Mouse (Mus musculus): ENCODE results near the gene Mlana. TPM values are rescaled to one million over a fixed set of nuclear protein-coding genes. Genes with fewer than 3 reads are reported as not detected.

The Mlana gene
- polyA plus RNA-seq, 1 experiment from 2014 or later, result 0.30 TPM

- Histone ChIP-seq H3K4me3 (ENCODE audit: low read depth, low read length) (peak overlapping the region; percentile 18; the same call in 1 of the 2 replicates), H3K36me3 (ENCODE audit: control insufficient read depth, insufficient read depth, low read length) (no peaks in the 10 kb centered on the region), H3K4me1 (ENCODE audit: control insufficient read depth, insufficient read depth, low read length) (no peaks in the 10 kb centered on the region), H3K27ac (ENCODE audit: low read depth, low read length) (no peak overlapping the region), H3K27me3 (ENCODE audit: control insufficient read depth, insufficient read depth, low read length) (no peaks in the 10 kb centered on the region), H3K9ac (ENCODE audit: low read depth, low read length) (no peak overlapping the region; the same call in 1 of the 2 replicates), H3K4me2 (peak overlapping the region; percentile 47), H3K9me3 (replicated peaks; ENCODE audit: control insufficient read depth, low read length) (no peaks in the 10 kb centered on the region)
- no peak for ATAC-seq (replicated peaks; ENCODE audit: insufficient number of reproducible peaks, low FRiP score, low TSS enrichment)
- 55% methylated on average over 14 of the region's 14 CpGs for WGBS (ENCODE audit: insufficient replicate concordance)
Observed at GRCm38 (mm10) chr19:29708003-29708402, 10.4 kb downstream of the Mlana start.

DNA sequence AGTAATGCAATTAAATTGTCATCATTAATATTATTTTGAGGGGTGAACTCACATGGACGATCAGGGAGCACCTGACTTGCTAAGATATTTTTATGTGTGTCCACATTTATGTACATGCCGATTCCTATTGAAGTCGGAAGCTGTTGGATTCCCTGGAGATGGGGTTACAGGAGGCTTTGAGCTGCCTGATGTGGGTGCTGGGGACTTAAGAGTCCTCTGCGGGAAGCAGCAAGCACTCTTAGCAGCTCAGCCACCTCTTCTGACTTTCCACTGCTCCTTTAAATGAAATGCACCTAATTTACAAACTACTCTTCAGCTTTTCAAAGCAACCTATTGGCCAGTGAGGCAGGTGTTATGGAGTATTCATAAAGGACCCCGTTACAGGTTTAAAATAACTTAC is 10.8 kb downstream of the Mlana start:
- H3K4me3 ChIP-seq (ENCODE audit: low read depth, low read length), result no peak overlapping the region
- H3K4me2 ChIP-seq, result peak overlapping the region; percentile 47; the same call in 1 of the 2 replicates
- no peak overlapping the region for H3K9ac ChIP-seq (ENCODE audit: low read depth, low read length)
- no peak for ATAC-seq (replicated peaks; ENCODE audit: insufficient number of reproducible peaks, low FRiP score, low TSS enrichment)
- no peaks in the 10 kb centered on the region for H3K4me1 ChIP-seq (ENCODE audit: control insufficient read depth, insufficient read depth, low read length)
- no peaks in the 10 kb centered on the region for H3K9me3 ChIP-seq (replicated peaks; ENCODE audit: control insufficient read depth, low read length)
- H3K27ac ChIP-seq (ENCODE audit: low read depth, low read length), result no peak overlapping the region
- H3K27me3 ChIP-seq (ENCODE audit: control insufficient read depth, insufficient read depth, low read length), result no peaks in the 10 kb centered on the region
- H3K36me3 ChIP-seq (ENCODE audit: control insufficient read depth, insufficient read depth, low read length), result no peaks in the 10 kb centered on the region
- WGBS (ENCODE audit: insufficient replicate concordance), result 68% methylated on average over 5 of the region's 5 CpGs

GRCm38 (mm10) chr19:29709461-29709860 is 11.8 kb downstream of the Mlana start:
- 82% methylated on average over 3 of the region's 3 CpGs for WGBS (ENCODE audit: insufficient replicate concordance)
- H3K4me1 ChIP-seq (ENCODE audit: control insufficient read depth, insufficient read depth, low read length), result no peaks in the 10 kb centered on the region
- no peak overlapping the region for H3K9ac ChIP-seq (ENCODE audit: low read depth, low read length)
- H3K9me3 ChIP-seq (replicated peaks; ENCODE audit: control insufficient read depth, low read length), result no peaks in the 10 kb centered on the region
- no peak overlapping the region for H3K4me2 ChIP-seq
- no peak for ATAC-seq (replicated peaks; ENCODE audit: insufficient number of reproducible peaks, low FRiP score, low TSS enrichment)
- no peaks in the 10 kb centered on the region for H3K27me3 ChIP-seq (ENCODE audit: control insufficient read depth, insufficient read depth, low read length)
- H3K27ac ChIP-seq (ENCODE audit: low read depth, low read length), result no peak overlapping the region
- H3K36me3 ChIP-seq (ENCODE audit: control insufficient read depth, insufficient read depth, low read length), result no peaks in the 10 kb centered on the region
- H3K4me3 ChIP-seq (ENCODE audit: low read depth, low read length), result no peak overlapping the region

- WGBS (ENCODE audit: insufficient replicate concordance), result 81% methylated on average over 4 of the region's 4 CpGs
- no peak overlapping the region for H3K4me2 ChIP-seq
- H3K4me3 ChIP-seq (ENCODE audit: low read depth, low read length), result no peak overlapping the region
- no peaks in the 10 kb centered on the region for H3K9me3 ChIP-seq (replicated peaks; ENCODE audit: control insufficient read depth, low read length)
- no peak overlapping the region for H3K27ac ChIP-seq (ENCODE audit: low read depth, low read length)
- no peaks in the 10 kb centered on the region for H3K27me3 ChIP-seq (ENCODE audit: control insufficient read depth, insufficient read depth, low read length)
- H3K36me3 ChIP-seq (ENCODE audit: control insufficient read depth, insufficient read depth, low read length), result peaks cover 7% of the 10 kb centered on the region
- H3K4me1 ChIP-seq (ENCODE audit: control insufficient read depth, insufficient read depth, low read length), result no peaks in the 10 kb centered on the region
- H3K9ac ChIP-seq (ENCODE audit: low read depth, low read length), result no peak overlapping the region
- no peak for ATAC-seq (replicated peaks; ENCODE audit: insufficient number of reproducible peaks, low FRiP score, low TSS enrichment)
Observed at GRCm38 (mm10) chr19:29713451-29713850, 15.8 kb downstream of the Mlana start.

DNA sequence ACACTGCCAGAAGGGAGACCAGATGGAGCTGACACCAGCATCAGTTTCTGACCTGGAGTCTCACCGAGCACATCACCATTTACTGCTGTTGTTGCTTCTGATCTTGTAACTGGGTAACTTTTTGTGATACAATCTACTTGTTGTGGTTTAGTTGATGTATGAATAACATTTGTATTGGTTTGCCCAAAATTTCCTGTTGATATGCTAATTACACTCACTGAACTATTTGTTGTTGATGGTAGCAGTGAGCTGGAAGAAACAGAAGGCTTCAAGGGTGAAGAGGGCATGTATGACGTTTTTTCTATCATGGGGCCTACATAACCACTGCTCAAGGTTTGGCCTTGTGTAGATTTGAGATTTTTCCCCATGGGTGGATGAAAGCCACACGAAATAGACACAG is 20.2 kb downstream of the Mlana start:
- H3K9me3 ChIP-seq (replicated peaks; ENCODE audit: control insufficient read depth, low read length), result no peaks in the 10 kb centered on the region
- no peak overlapping the region for H3K9ac ChIP-seq (ENCODE audit: low read depth, low read length)
- no peaks in the 10 kb centered on the region for H3K4me1 ChIP-seq (ENCODE audit: control insufficient read depth, insufficient read depth, low read length)
- WGBS (ENCODE audit: insufficient replicate concordance), result 89% methylated on average over 3 of the region's 3 CpGs
- H3K27ac ChIP-seq (ENCODE audit: low read depth, low read length), result no peak overlapping the region
- no peaks in the 10 kb centered on the region for H3K27me3 ChIP-seq (ENCODE audit: control insufficient read depth, insufficient read depth, low read length)
- H3K4me2 ChIP-seq, result no peak overlapping the region
- ATAC-seq (replicated peaks; ENCODE audit: insufficient number of reproducible peaks, low FRiP score, low TSS enrichment), result no peak
- no peak overlapping the region for H3K4me3 ChIP-seq (ENCODE audit: low read depth, low read length)
- peaks cover 16% of the 10 kb centered on the region for H3K36me3 ChIP-seq (ENCODE audit: control insufficient read depth, insufficient read depth, low read length)

DNA sequence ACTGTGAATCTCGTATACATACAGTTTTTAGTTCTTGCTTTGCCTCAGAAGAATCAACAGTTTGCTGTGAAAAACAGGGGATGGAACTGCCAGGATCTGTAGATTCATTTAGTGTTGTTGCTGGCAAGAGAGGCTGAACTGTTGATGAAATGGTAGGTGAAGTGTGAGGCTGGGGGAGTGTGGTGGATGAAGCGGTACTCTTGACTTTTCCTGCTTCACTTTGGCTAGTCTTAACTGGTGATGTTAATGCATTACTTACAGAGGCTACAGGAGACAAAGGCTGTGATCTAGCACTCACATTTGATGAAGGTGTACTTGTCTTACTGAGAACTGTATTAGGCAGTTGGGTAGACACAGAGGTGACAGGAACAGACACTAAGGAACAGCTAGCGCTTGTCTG is 20.9 kb downstream of the Mlana start:
- H3K27me3 ChIP-seq (ENCODE audit: control insufficient read depth, insufficient read depth, low read length), result no peaks in the 10 kb centered on the region
- no peak overlapping the region for H3K9ac ChIP-seq (ENCODE audit: low read depth, low read length)
- 95% methylated on average over 3 of the region's 3 CpGs for WGBS (ENCODE audit: insufficient replicate concordance)
- no peak overlapping the region for H3K27ac ChIP-seq (ENCODE audit: low read depth, low read length)
- peaks cover 16% of the 10 kb centered on the region for H3K36me3 ChIP-seq (ENCODE audit: control insufficient read depth, insufficient read depth, low read length)
- H3K4me2 ChIP-seq, result no peak overlapping the region
- ATAC-seq (replicated peaks; ENCODE audit: insufficient number of reproducible peaks, low FRiP score, low TSS enrichment), result no peak
- H3K9me3 ChIP-seq (replicated peaks; ENCODE audit: control insufficient read depth, low read length), result no peaks in the 10 kb centered on the region
- no peak overlapping the region for H3K4me3 ChIP-seq (ENCODE audit: low read depth, low read length)
- no peaks in the 10 kb centered on the region for H3K4me1 ChIP-seq (ENCODE audit: control insufficient read depth, insufficient read depth, low read length)

DNA sequence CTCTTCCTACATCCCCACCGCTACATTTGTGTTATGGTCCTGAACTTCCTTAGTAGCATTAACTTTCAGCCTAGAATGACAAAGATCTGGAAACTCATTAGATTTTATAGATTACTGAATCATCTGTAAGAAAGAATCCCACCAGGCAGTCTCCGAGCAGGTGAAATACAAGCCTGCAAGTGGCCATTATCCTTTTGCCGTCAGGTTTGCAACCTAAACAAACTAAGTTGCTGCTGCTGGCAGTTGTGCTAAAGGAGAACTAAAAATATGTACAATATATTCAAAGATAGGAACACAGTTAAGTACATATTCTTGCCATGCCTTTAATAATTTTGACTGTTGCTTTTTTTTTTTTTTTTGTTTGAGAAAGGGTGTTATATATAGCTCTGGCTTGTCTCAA is 37.8 kb downstream of the Mlana start:
- no peak for ATAC-seq (replicated peaks; ENCODE audit: insufficient number of reproducible peaks, low FRiP score, low TSS enrichment)
- Histone ChIP-seq H3K27ac (ENCODE audit: low read depth, low read length) (no peak overlapping the region), H3K9ac (ENCODE audit: low read depth, low read length) (no peak overlapping the region), H3K4me3 (ENCODE audit: low read depth, low read length) (no peak overlapping the region), H3K9me3 (replicated peaks; ENCODE audit: control insufficient read depth, low read length) (no peaks in the 10 kb centered on the region), H3K4me1 (ENCODE audit: control insufficient read depth, insufficient read depth, low read length) (no peaks in the 10 kb centered on the region), H3K27me3 (ENCODE audit: control insufficient read depth, insufficient read depth, low read length) (no peaks in the 10 kb centered on the region), H3K4me2 (no peak overlapping the region), H3K36me3 (ENCODE audit: control insufficient read depth, insufficient read depth, low read length) (no peaks in the 10 kb centered on the region)
- WGBS (ENCODE audit: insufficient replicate concordance), result 82% methylated on average over 3 of the region's 3 CpGs

DNA sequence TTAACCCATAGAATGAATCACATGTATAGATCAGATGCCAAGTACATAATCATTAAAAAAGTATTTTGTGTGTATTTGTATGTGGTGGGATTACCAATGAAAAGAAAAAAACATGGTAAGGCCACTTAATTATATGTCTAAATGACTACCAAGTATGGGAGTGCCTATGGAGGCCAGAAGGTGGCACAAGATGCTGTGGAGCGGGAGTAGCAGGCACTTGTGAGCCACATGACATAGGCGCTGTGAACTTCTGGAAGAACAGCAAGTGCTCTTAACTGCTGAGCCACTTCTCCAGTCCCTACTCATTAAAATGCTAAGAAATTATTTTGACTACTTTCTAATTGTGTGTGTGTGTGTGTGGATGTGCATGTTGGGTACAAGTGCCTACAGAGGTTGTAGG is 42.0 kb downstream of the Mlana start:
- no peak for ATAC-seq (replicated peaks; ENCODE audit: insufficient number of reproducible peaks, low FRiP score, low TSS enrichment)
- no peak overlapping the region for H3K4me3 ChIP-seq (ENCODE audit: low read depth, low read length)
- no peaks in the 10 kb centered on the region for H3K27me3 ChIP-seq (ENCODE audit: control insufficient read depth, insufficient read depth, low read length)
- no peak overlapping the region for H3K27ac ChIP-seq (ENCODE audit: low read depth, low read length)
- H3K9me3 ChIP-seq (replicated peaks; ENCODE audit: control insufficient read depth, low read length), result no peaks in the 10 kb centered on the region
- no peaks in the 10 kb centered on the region for H3K4me1 ChIP-seq (ENCODE audit: control insufficient read depth, insufficient read depth, low read length)
- 78% methylated on average over 2 of the region's 2 CpGs for WGBS (ENCODE audit: insufficient replicate concordance)
- H3K36me3 ChIP-seq (ENCODE audit: control insufficient read depth, insufficient read depth, low read length), result no peaks in the 10 kb centered on the region
- H3K4me2 ChIP-seq, result no peak overlapping the region
- no peak overlapping the region for H3K9ac ChIP-seq (ENCODE audit: low read depth, low read length)

DNA sequence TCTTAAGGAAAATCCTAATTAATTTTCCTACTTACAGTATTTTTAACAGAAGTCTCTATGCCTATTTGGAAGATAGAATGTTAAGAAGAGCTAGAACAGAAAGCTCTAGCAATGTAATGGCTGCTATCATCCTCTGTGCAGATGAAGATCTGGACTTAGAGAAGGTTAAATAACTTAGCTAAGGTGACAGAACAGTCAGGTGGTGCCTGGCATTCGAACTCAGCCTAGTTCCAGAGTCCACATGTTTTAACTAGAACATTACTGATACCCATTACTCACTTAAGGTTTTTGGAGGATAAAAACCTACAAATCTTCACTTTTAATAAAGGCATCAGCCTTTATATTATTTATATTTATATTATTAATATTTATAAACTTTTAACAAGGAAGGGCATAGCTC is 43.0 kb downstream of the Mlana start:
- ATAC-seq (replicated peaks; ENCODE audit: insufficient number of reproducible peaks, low FRiP score, low TSS enrichment), result no peak
- Histone ChIP-seq H3K9me3 (replicated peaks; ENCODE audit: control insufficient read depth, low read length) (no peaks in the 10 kb centered on the region), H3K4me1 (ENCODE audit: control insufficient read depth, insufficient read depth, low read length) (no peaks in the 10 kb centered on the region), H3K4me2 (no peak overlapping the region), H3K27ac (ENCODE audit: low read depth, low read length) (no peak overlapping the region), H3K9ac (ENCODE audit: low read depth, low read length) (no peak overlapping the region), H3K27me3 (ENCODE audit: control insufficient read depth, insufficient read depth, low read length) (no peaks in the 10 kb centered on the region), H3K36me3 (ENCODE audit: control insufficient read depth, insufficient read depth, low read length) (no peaks in the 10 kb centered on the region), H3K4me3 (ENCODE audit: low read depth, low read length) (no peak overlapping the region)
- WGBS (ENCODE audit: insufficient replicate concordance), result 79% methylated on average over 1 of the region's 1 CpGs

Data from heart, embryonic 11.5 days (tissue).